Mouse (Mus musculus) spleen, embryonic (tissue): ENCODE results near the gene Slc33a1.

Source experiments
- CTCF ChIA-PET: fragments of 350-600 bp; sonication (Branson Sonifier 250); formaldehyde crosslinking; loops from one replicate; lab custom pipeline; 2022; lab: Charles Lee

Gene Slc33a1

DNA sequence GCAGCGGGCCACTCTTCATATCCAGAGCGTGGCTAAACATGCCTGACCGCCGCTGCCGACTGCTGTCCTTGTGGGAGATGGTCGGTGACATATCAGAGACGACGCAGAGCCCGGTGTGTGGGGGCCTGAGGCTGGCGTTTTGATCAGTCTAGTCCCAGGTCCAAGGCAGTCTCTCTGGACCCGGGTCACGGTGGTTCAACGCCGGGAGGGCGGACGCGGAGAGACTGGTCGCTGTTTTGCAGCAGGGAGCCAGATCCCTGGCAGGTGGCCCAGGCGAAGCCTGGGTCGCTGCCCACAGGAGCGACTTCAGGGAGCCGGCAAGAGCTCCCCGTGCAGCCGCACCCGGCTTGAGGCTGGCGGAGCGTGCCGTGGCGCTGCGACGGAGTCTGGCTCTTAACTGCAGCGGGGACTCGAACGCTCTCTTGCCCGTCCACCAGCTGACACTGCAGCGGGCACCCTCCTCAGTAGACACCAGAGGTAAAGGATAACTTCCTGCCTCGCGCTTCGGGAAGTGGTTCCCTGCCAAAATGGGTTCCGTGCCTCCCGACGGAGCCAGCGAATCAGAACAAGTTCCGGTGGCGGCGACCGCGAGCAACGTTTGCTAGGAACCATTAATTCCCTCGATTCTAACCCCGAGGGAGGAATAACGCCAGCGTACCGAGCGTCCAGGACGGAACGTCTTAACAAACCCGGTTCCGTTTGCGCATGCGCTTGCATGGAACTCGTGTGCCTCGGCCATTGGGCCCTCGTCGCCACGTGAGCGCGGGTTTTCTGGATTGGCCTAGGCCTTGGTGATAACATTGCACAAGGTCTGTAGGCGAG, at the start of gene Slc33a1:
TSS of gene Slc33a1 (minus strand) at position 669 of the 822 bp plus-strand sequence.
- CTCF ChIA-PET = interaction anchor here (0.5 to 0.6 kb wide), 2 partner anchors 12 to 1331 kb away, joined by 3 read pairs; no protein-coding TSS in a partner anchor

DNA sequence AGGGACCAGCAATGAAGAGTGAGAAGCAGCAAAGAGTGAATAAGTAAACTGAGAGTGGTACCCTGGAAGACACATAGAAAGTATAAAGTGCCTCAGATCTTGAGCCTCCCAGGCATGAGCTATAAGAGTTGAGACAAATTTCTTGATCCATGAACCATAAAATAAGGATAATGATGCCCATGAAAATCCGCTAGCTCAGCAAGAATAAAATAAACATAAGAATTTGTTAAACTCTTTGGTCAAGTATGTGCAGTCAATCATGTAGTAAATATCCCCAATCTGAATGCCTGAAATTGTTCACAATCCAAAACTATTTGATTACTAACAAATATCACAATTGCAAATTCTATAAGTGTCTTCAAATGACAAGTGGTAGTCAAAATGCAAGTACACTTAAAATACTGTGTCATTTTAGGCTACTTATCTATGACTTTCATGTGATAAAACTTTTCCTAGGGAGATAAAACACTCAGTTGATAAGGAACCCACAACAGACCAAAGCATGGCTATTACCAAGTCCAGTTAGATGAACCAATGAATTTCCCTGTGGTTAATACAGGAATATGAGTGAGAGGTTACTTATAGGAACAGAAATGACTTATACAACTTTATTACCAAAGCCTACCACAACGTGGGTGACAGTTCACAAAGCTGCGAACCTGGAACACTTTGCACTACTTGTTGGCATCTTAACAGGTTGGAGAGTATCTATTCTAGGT, 24.3 kb upstream of the Slc33a1 start:
- CTCF ChIA-PET = no interaction called here

DNA sequence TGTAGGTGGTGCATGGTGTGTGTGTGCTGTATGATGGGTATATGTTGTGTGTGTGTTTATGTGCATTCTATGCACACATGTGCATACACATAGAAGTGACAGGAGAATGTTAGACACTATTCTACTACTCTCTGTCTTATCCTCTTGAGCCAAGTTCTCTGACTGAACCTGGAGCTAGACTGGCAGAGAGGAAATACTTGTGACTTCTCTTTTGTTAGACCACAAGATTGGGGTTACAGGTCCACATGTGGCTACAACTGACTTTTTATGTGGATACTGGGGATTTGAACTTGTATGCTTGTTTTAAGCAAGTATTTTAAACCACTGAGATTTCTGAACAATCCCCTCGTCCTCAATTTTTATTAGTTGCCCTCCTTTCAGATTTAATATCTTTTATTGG, 22.1 kb upstream of the Slc33a1 start:
- CTCF ChIA-PET = no interaction called here

DNA sequence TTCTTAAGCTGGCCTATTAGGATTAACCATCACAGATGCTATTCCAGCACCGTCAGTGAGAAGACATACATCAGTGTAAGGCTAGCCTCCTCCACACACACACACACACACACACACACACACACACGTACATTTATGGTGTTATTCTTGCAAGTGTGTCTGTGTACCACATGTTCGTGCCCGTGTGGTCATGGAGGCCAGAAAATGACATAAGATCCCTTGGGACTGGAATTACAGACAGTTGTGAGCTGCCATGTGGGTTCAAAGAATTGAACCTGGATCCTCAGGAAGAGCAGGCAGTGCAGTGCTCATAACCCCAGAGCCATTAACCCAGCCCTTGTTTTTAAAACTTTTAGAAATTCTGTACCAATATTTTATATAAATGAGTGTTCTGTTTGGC, 13.3 kb upstream of the Slc33a1 start:
- CTCF ChIA-PET = interaction anchor here (0.7 kb wide), 1 partner anchor 1974 kb away, joined by 4 read pairs; no protein-coding TSS in a partner anchor

DNA sequence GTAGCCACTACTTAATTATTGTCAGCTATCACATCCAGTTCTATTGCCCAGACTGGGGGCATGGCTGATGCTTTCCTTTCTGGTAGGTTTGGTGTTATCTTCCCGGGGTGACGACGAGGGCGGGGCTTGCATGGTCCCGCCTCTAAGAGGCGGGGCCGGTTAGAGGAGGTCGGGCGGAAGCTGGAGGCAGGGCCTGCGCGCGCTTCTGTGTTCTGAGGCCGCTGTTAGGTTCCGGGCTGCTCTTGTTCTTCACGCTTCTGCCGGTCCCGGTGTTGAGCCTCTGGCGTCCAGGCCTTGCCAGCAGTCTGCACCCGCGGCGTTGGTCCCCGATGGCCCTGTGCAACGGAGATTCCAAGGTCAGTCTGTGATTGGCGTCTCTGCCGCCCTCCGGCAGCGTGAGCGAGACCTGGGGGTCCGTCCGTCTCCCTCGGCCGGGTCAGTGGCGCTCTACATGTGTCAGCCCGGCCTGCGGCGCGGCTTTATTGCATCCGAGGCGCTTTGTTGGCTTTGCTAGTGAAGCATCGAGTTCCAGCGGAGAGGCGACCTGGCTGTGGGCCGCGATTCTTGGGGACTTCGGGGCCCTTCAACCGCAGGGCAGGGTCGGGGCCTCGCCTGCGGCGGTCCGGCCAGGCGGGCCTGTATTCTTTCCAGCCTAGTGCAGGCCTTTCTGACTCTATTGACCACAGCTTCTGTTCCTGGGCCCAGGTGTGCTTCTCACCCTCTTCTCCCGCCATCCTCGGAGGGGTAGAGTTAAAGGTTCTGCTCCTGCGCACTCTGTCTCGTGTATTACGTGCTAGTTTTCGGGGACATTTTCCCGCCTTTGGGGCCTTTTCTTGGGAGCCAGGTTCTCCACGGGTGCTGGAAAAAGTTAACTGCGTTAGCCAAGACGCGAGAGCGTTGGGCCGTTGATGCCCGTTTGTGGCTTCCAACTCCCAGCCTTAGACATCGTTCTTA, 11.7 kb upstream of the Slc33a1 start, which contains the start of gene Gmps:
TSS of gene Gmps (plus strand) at position 152 of the 954 bp plus-strand sequence.
- CTCF ChIA-PET = no interaction called here

DNA sequence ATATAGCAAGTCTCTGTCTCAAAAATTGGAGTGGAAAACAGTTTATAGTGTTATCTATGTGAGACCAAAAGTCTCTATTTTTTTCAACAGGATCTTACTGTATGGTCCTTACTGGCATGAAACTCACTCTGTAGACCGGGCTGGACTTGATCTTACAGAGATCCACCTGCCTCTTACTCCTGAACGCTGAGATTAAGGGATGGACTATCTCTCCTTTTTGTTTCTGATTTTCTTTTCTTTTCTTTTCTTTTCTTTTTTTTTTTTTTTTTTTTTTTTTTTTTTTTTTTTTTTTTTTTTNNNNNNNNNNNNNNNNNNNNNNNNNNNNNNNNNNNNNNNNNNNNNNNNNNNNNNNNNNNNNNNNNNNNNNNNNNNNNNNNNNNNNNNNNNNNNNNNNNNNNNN, 1.4 kb upstream of the Slc33a1 start:
- CTCF ChIA-PET = interaction anchor here (0.6 kb wide), 1 partner anchor 53 kb away, joined by 3 read pairs; no protein-coding TSS in a partner anchor

DNA sequence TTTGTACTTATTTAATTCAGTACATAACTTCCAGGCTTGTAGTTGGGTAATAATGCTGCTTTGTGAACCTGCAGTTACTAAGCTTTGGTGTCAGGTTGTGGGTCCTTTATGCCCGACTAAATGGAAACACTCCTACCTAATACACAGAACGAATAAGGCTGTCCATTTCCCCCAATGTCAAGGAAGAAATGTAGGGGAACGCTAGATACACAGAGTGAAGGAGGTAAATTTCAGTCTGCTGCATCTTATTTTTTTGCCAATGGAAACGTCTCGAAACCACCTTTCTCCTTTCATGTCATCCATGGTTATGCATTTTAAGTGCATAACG, 318 bp upstream of the Slc33a1 start:
- CTCF ChIA-PET = interaction anchor here (0.6 kb wide), 1 partner anchor 13 kb away, joined by 3 read pairs; no protein-coding TSS in a partner anchor

DNA sequence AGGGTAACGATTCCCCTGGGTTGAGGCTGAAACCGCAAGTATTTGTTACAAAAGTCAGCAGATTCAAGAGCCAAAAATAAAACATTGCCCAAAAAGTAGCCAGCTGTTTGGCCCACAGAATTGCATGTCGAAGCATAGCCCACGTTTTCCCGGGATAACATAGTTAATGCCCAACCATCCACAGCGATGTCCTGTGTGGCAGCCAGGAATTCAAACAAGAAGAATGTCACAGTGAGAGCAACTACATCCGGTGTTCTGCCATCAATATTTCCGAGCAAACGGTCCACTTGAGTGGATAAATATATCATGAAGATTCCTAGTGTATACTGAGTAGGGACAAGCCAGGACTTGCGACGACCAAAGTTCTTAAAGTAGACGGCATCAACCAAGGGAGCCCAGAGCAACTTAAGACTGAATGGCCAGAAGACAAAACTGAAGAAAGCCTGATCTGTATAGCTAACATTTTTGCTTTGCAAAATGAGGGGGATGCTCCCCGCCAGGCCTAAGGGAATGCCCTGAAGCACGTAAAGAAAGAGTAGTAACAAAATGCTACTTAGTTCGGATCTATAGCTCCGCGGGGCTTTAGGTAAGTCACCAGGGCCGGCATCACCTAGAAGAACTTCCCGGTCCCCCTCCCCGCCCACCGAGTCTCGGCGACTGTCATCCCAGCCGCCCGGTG, 1.0 kb downstream of the Slc33a1 start:
- CTCF ChIA-PET = interaction anchor here (0.5 to 1.2 kb wide), 3 partner anchors 34 to 1897 kb away, joined by 3 to 9 read pairs (median 3); no protein-coding TSS in a partner anchor

DNA sequence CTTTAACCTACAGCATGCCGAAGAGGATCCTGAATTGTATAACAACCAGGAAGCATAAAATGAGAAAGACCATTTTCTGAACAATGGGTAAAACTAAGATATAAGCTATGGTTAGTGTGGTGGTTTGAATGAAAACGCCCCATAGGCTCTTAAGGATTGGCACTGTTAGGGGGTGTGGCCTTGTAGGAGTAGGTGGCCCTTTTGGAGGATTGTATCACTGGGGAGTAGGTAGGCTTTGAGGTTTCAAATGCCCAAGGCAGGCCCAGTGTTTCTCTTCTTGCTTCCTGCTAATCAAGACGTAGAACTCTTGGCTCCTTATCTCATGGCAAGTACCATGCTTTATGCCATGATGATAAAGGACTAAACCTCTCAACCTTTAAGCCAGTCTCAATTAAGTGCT, 14.7 kb downstream of the Slc33a1 start:
- CTCF ChIA-PET = no interaction called here

DNA sequence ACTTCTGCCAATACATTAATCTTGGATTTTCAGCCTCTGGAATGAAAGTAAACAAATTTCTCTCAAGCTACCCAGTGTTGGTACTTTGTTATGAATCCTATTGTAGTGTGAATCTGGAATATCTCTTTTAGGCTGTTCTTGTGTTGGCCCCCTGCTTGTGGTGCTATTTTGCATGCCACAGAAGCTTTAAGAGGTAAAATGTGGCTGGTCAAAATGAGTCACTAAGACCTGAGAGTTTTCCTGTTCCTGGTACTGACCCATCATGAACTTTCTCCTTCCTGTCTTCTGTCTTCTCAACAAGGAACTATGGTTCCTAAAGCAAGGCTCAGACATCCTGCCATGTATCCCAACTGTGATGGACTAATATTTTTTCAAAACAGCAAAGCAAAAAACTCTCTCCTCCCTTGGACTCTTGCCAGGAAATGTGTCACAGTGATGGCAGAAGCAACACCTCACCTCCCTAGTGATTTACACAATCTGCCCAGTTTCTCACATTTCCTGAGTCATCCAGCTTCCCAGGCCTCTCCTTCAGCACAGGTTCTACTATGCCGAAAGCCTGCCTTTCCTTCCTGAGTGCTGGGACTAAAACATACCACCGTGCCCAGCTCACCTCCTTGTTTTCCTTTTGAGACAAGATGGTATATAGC, 23.2 kb downstream of the Slc33a1 start:
- CTCF ChIA-PET = no interaction called here

DNA sequence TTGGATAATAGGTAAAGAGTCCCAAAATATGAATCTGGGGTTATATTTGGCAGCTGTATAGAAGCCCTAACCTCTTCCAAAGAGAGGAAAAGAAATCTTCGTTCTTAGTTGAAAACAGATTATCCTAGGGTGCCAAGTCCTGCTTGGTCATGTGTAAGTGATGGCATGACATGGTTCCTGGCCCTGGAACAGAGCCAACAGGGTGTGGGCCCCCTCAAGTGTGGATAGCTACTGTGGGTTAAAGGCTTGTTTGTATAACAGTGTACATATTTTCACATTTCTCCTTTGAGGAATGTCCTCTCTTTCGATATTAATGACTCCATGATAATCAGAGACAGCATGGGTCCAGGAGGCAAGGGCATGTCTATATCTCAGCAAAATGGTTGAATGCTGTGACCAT, 25.6 kb downstream of the Slc33a1 start:
- CTCF ChIA-PET = no interaction called here

DNA sequence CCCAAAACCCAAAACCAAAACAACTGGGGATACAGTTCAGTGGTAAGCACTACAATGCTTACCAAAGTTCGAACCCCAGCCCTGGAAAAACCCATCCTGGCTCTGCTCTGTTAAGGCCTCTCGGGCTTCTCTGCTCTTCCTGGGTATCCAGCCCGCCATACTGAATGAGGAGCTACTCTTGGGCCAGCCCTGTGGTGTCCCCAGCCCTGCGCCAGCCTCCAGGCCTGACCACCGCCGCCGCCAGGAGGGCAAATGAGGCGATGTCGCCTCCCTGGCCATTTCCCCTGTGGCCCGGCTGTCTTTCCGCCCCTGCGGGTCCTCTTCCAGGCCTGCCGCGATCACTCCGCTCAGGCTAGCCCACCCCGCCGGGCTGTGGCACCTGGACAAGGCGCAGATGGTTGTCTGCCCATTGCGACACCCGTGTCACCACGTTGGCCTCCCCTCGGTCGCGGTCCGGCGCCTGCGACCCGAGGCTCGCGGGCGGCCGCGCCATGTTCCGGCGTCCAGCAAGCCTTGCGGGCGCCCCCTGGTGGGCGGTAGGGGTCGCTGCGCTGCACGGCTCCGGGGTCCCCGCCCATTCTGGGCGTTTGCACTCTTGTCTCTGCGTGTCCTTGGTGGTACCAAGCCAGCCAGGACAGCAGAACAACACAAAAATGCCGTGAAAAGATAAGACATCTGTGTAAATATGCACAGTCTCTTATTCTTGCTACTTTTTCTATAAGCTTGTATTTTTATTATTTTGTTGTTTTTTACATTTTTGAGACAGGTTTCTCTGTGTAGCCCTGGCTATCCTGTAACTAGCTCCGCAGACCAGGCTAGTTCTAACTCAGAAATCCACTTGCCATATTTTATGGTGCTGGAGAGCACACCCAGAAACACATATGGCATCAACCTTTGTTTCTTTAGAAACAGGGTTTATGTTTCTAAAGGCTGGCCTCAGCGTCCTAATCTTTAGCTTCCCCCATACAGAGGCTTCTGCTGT, 35.4 kb downstream of the Slc33a1 start, which contains the start of gene E130311K13Rik:
TSS of gene E130311K13Rik (minus strand) at position 595 of the 982 bp plus-strand sequence.
- CTCF ChIA-PET = interaction anchor here (0.7 to 1.3 kb wide), 2 partner anchors 34 to 374 kb away, joined by 3 to 4 read pairs; no protein-coding TSS in a partner anchor

DNA sequence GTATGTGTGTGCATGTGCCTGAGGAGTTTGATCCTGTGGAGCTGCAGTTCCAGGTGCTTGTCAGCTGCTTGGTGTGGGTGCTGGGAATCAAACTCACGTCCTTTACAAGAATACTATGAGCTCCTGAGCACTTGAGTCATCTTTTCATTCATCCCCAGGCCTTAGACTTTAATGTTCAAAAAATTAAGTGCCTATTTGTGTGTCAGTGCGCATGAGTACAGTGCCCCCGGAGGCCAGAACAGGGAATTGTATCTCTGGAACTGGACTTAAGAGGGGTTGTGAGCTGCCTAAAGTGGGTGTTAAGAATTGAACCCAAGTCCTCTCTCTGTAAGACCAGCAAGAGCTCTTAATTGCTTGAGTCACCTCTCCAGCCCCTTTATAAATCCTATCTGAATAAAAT, 44.9 kb downstream of the Slc33a1 start:
- CTCF ChIA-PET = no interaction called here

DNA sequence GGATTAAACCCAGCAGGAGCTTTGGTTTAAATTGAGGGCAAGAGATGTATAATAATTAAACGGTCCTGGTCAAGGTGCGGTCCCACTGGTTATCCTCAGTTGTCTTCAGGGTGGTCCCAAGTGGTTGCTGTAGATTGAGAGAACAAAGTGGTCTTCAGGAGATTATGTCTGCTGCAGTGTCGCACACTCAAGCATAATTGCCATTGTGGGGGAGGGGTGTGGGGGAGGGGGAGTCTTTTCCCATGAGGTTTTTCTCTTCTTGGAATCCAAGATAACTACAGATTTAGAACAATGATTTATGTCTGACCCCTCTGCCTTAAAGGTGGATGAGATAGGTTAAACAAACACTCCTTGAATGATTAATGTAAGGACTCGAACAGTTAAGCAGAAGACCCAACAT, 54.3 kb downstream of the Slc33a1 start:
- CTCF ChIA-PET = no interaction called here

DNA sequence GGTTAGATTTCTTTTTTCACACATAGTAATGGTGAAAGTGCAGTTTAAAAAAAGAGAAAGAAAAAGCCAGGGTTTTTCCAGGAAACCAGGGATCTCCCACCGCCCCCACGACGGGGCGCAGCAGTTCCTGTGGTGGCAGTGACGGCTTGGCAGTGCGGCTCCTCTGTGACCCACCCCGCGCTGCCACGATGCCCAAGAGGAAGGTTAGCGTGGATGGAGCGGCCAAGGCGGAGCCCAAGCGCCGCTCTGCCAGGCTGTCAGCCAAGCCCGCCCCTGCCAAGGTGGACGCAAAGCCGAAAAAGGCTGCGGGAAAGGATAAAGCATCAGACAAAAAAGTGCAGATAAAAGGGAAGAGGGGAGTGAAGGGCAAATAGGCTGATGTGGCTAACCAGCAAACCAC, 59.3 kb downstream of the Slc33a1 start:
- CTCF ChIA-PET = no interaction called here

DNA sequence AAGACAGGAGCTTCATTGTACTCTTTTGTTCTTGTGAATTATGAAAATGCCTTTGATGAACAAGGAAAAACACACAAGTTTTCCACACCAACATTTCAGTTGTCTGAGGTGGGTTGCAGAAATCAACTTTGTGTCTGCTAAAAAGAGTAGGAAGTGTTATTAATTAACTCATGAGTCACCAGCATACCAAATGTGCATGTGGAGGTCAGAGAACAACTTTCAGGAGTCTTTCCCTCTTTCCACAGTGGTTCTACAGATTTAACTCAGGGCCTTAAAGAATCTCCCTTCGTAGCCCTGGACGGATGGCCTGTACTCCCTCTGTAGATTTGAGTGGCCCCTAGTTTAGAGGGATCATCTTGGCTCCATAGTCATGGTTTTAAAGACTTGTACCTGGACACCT, 60.4 kb downstream of the Slc33a1 start:
- CTCF ChIA-PET = no interaction called here

DNA sequence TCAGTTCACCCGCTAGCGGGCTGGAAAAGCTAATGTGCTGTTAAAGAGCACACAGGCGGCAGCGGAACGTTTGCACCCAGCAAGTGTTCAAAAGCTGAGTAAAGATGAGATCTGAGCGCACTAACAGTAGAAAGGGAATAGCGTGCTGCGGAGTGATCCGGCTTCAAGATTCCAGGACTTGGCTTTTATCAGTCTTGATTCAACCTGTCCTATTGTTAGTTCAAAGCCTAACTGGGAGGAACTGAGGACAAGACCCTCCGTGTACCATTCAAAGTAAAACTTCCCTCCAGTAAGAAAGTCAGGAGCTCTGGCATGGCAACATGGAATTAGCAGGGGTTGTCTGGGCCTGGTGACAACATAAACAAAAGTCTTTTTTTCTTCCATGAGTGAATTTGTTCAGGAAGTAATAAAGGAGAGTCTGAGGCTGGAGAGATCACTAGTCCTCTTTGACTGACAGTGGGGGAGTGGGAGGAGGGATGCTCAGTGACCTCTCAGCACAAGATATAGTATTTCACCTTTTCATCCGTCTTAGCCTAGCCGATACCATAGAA, 64.5 kb downstream of the Slc33a1 start:
- CTCF ChIA-PET = no interaction called here

DNA sequence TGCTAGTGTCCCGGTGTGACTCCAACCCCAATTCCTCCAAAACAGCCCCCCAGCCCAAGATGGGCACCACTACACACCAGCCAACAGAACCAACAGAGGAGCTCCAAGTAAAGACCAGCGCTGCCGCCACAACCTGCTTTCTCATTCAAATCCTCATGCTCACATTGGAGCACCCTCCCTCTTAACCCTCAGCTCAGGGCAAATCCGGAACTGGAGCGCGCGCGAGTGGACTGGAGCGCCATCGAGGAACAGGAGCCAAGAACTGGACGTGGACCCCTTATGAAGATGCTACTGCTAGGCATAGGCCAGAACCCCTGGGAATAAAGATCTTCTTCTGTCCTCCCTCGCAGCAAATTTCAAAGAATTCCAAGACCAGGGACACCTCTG, 65.3 kb downstream of the Slc33a1 start, which contains the start of gene Plch1:
TSS of gene Plch1 (minus strand) at position 164 of the 387 bp plus-strand sequence.
- CTCF ChIA-PET = no interaction called here
